Mouse (Mus musculus) cerebellum, adult 2 months (tissue): Measurements from ENCODE around the gene 2700049A03Rik. TPM values are rescaled to one million over a fixed set of nuclear protein-coding genes. Genes with fewer than 3 reads are reported as not detected.

Experiments
- DNase-seq, 2 experiments: peaks; one replicate each; pipeline ENCODE4 v3.0.0; 2021
- H3K27ac ChIP-seq: fragments of 200-500 bp; 2 replicates; pipeline ENCODE4 v1.5.1; 2012; ENCODE audit warnings: low read length, control low read depth, inconsistent platforms; ENCODE audit not compliant: insufficient read depth
- H3K27me3 ChIP-seq: fragments of 200-500 bp; 2 replicates; pipeline ENCODE4 v1.6.1; 2012; ENCODE audit warnings: inconsistent platforms, mild to moderate bottlenecking, low read length, moderate library complexity; ENCODE audit not compliant: control insufficient read depth, insufficient read depth
- H3K4me1 ChIP-seq: fragments of 200-500 bp; 2 replicates; pipeline ENCODE4 v1.6.1; 2011; ENCODE audit warnings: low read length; ENCODE audit not compliant: control insufficient read depth, insufficient read depth
- H3K4me3 ChIP-seq: fragments of 200-500 bp; replicated peaks from 2 replicates; pipeline ENCODE3; 2011; ENCODE audit warnings: mild to moderate bottlenecking, low read depth, low read length, control low read depth; ENCODE audit not compliant: insufficient read depth
- CTCF ChIP-seq: fragments of 200-500 bp; IDR thresholded peaks from 2 replicates; pipeline ENCODE4 v1.5.1; 2011; ENCODE audit warnings: low read depth, mild to moderate bottlenecking, control low read depth, low read length, moderate library complexity, borderline replicate concordance; ENCODE audit not compliant: insufficient read depth
- POLR2A ChIP-seq: fragments of 200-500 bp; IDR thresholded peaks from 2 replicates; pipeline ENCODE4 v1.6.1; 2011; ENCODE audit warnings: low read length, control low read depth, borderline replicate concordance; ENCODE audit not compliant: insufficient read depth
- WGBS: fragments of 180-500 bp; shearing (Covaris S2); methylation state at CpG from one replicate; pipeline ENCODE4 v1.1.7; 2018; 5-methylcytosine and 5-hydroxymethylcytosine counted together
- polyA plus RNA-seq: library from polyadenylated mRNA; depleted of rRNA; stranded (reverse); fragments of >200 nt; gene quantifications from 2 replicates; pipeline ENCODE4 v1.2.3, GENCODE M21; 2012

2700049A03Rik gene
- polyA plus RNA-seq, 1 experiment, result 6.5 TPM

- H3K27ac ChIP-seq, result no peak overlapping the region
- no peak for DNase-seq
- H3K4me3 ChIP-seq, result no peak overlapping the region
- WGBS, result 74% methylated on average over 9 of the region's 9 CpGs
- H3K27me3 ChIP-seq, result no peaks in the 10 kb centered on the region
- TF ChIP-seq CTCF (no peak), POLR2A (no peak)
- no peaks in the 10 kb centered on the region for H3K4me1 ChIP-seq
These were observed 112.7 kb downstream of the 2700049A03Rik start for GRCm38 (mm10) chr12:71249348-71249747.

GRCm38 (mm10) chr12:71252509-71253167 is 116.0 kb downstream of the 2700049A03Rik start:
- Histone ChIP-seq H3K4me3 (no peak overlapping the region), H3K4me1 (no peaks in the 10 kb centered on the region), H3K27ac (no peak overlapping the region), H3K27me3 (no peaks in the 10 kb centered on the region)
- TF ChIP-seq POLR2A, result no peak
- DNase-seq, result no peak
- WGBS, result 41% methylated on average over 11 of the region's 11 CpGs

- WGBS, result 87% methylated on average over 7 of the region's 7 CpGs
- Histone ChIP-seq H3K27me3 (no peaks in the 10 kb centered on the region), H3K4me1 (no peaks in the 10 kb centered on the region), H3K4me3 (no peak overlapping the region), H3K27ac (no peak overlapping the region)
- no peak for DNase-seq
- TF ChIP-seq CTCF (no peak), POLR2A (no peak)
These were observed 118.1 kb downstream of the 2700049A03Rik start for GRCm38 (mm10) chr12:71254779-71255178.

GRCm38 (mm10) chr12:71258196-71258920 is 121.7 kb downstream of the 2700049A03Rik start:
- WGBS, result 74% methylated on average over 18 of the region's 18 CpGs
- Histone ChIP-seq H3K27ac (no peak overlapping the region), H3K4me1 (no peaks in the 10 kb centered on the region), H3K27me3 (no peaks in the 10 kb centered on the region), H3K4me3 (no peak overlapping the region)
- DNase-seq, result no peak
- TF ChIP-seq CTCF (no peak), POLR2A (no peak)

- Histone ChIP-seq H3K27ac (no peak overlapping the region), H3K4me1 (no peaks in the 10 kb centered on the region), H3K27me3 (no peaks in the 10 kb centered on the region), H3K4me3 (no peak overlapping the region)
- WGBS, result 88% methylated on average over 4 of the region's 4 CpGs
- DNase-seq, result no peak
- TF ChIP-seq POLR2A, result no peak
- TF ChIP-seq CTCF, result no peak
These were observed 127.6 kb downstream of the 2700049A03Rik start for GRCm38 (mm10) chr12:71264211-71264610.

GRCm38 (mm10) chr12:71269367-71269766 is 132.7 kb downstream of the 2700049A03Rik start:
- Histone ChIP-seq H3K4me1 (no peaks in the 10 kb centered on the region), H3K27me3 (no peaks in the 10 kb centered on the region), H3K27ac (no peak overlapping the region), H3K4me3 (no peak overlapping the region)
- 91% methylated on average over 7 of the region's 7 CpGs for WGBS
- no peak for TF ChIP-seq CTCF
- TF ChIP-seq POLR2A, result no peak
- DNase-seq, result no peak

GRCm38 (mm10) chr12:71271131-71271530 is 134.5 kb downstream of the 2700049A03Rik start:
- 75% methylated on average over 5 of the region's 5 CpGs for WGBS
- DNase-seq, result no peak

More at GRCm38 (mm10) chr12:71271131-71271530, 134.5 kb downstream of the 2700049A03Rik start:
- no peak overlapping the region for H3K4me3 ChIP-seq
- no peaks in the 10 kb centered on the region for H3K27me3 ChIP-seq
- no peak overlapping the region for H3K27ac ChIP-seq
- no peaks in the 10 kb centered on the region for H3K4me1 ChIP-seq
- TF ChIP-seq CTCF (no peak), POLR2A (no peak)
